Mouse (Mus musculus) activated CD4-positive, CD25-positive, alpha-beta regulatory T cell (primary cell): ENCODE results near the gene Tmem164. TPM values are rescaled to one million over a fixed set of nuclear protein-coding genes. Genes with fewer than 3 reads are reported as not detected.

ENCODE experiments used
- polyA plus RNA-seq, 2 experiments: library from polyadenylated mRNA; unstranded; fragments of 100-300 nt; shearing (Covaris generic); gene quantifications; one replicate each; pipeline ENCODE4 v1.2.1; 2017

Tmem164 gene
- 10 to 100 TPM; 25.0 to 26.6 TPM for polyA plus RNA-seq

GRCm38 (mm10) chrX:142681056-142681615 lies at the start of gene Tmem164:
Tmem164 (plus strand) TSS chrX:142681406.

